Mouse (Mus musculus): ENCODE results near the gene Vnn1. TPM values are rescaled to one million over a fixed set of nuclear protein-coding genes. Genes with fewer than 3 reads are reported as not detected.

Vnn1 gene
- polyA plus RNA-seq, 1 experiment = not detected

DNA sequence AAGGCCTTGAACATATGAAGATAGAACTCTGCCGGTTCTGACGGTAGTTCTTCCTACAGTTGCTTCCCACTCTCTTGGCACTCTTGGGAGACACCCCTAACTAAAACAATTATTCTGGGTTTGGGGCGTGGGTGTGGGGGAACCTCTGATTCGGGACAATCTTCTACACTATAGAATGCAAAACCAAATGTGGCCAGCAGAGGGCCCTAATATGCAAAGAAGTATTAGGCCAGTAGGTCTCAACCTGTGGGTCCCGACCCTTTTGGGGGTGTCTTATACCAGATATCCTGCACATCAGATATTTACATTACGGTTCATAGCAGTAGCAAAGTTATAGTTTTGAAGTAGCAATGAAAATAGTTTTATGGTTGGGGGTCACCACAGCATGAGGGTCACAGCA is 13.8 kb upstream of the Vnn1 start:
- no peaks in the 10 kb centered on the region for H3K27me3 ChIP-seq (ENCODE audit: control insufficient read depth, insufficient read depth, insufficient read length)
- H3K36me3 ChIP-seq (ENCODE audit: control insufficient read depth, insufficient read depth) = no peaks in the 10 kb centered on the region
- no peak overlapping the region for H3K4me3 ChIP-seq
- TF ChIP-seq CEBPB (IDR thresholded peaks at IDR 0.05; ENCODE audit: insufficient read depth, poor library complexity, severe bottlenecking) (no peak), TCF12 (IDR thresholded peaks at IDR 0.05; ENCODE audit: insufficient read depth, poor library complexity, severe bottlenecking) (no peak), TCF3 (IDR thresholded peaks at IDR 0.05; ENCODE audit: insufficient read length, low read depth) (no peak), E2F4 (IDR thresholded peaks at IDR 0.05; ENCODE audit: insufficient read depth) (no peak), USF1 (IDR thresholded peaks at IDR 0.05; ENCODE audit: low read depth) (no peak), MYOG (IDR thresholded peaks at IDR 0.05; ENCODE audit: control insufficient read depth in 1 of 3, insufficient read depth in 1 of 3, insufficient read length in 2 of 3, low read depth in 2 of 3) (no peak), SRF (IDR thresholded peaks at IDR 0.05; ENCODE audit: control insufficient read depth, insufficient read length, low read depth) (no peak), REST (IDR thresholded peaks at IDR 0.05; ENCODE audit: insufficient read depth, insufficient read length) (no peak), MAX (IDR thresholded peaks at IDR 0.05; ENCODE audit: low read depth) (no peak), POLR2AphosphoS2 (IDR thresholded peaks at IDR 0.05; ENCODE audit: insufficient read length, low read depth) (no peak), MYOD1 (IDR thresholded peaks at IDR 0.05; ENCODE audit: control insufficient read depth in 1 of 3, insufficient read length in 2 of 3, low read depth in 2 of 3) (no peak), POLR2A (IDR thresholded peaks at IDR 0.05; ENCODE audit: insufficient read length, low read depth) (no peak)
- no peaks in the 10 kb centered on the region for H3K79me2 ChIP-seq (ENCODE audit: control insufficient read depth, insufficient read depth)
- H3ac ChIP-seq (ENCODE audit: control insufficient read depth, insufficient read length) = no peak overlapping the region
- H3K4me2 ChIP-seq (ENCODE audit: low read depth) = no peak overlapping the region

GRCm38 (mm10) chr10:23884910-23885309 is 9.6 kb upstream of the Vnn1 start:
- no peaks in the 10 kb centered on the region for H3K79me2 ChIP-seq (ENCODE audit: control insufficient read depth, insufficient read depth)

GRCm38 (mm10) chr10:23886060-23886459 is 8.4 kb upstream of the Vnn1 start:
- H3K27me3 ChIP-seq (ENCODE audit: control insufficient read depth, insufficient read depth, insufficient read length) = no peaks in the 10 kb centered on the region
- no peaks in the 10 kb centered on the region for H3K36me3 ChIP-seq (ENCODE audit: control insufficient read depth, insufficient read depth)
- H3K79me2 ChIP-seq (ENCODE audit: control insufficient read depth, insufficient read depth) = no peaks in the 10 kb centered on the region
- TF ChIP-seq MYOG (IDR thresholded peaks at IDR 0.05; ENCODE audit: control insufficient read depth in 1 of 3, insufficient read depth in 1 of 3, insufficient read length in 2 of 3, low read depth in 2 of 3) (no peak), REST (IDR thresholded peaks at IDR 0.05; ENCODE audit: insufficient read depth, insufficient read length) (no peak), POLR2AphosphoS2 (IDR thresholded peaks at IDR 0.05; ENCODE audit: insufficient read length, low read depth) (no peak), TCF3 (IDR thresholded peaks at IDR 0.05; ENCODE audit: insufficient read length, low read depth) (no peak), MAX (IDR thresholded peaks at IDR 0.05; ENCODE audit: low read depth) (no peak), E2F4 (IDR thresholded peaks at IDR 0.05; ENCODE audit: insufficient read depth) (no peak)
- H3K4me2 ChIP-seq (ENCODE audit: low read depth) = no peak overlapping the region
- H3K4me3 ChIP-seq = no peak overlapping the region
- H3ac ChIP-seq (ENCODE audit: control insufficient read depth, insufficient read length) = no peak overlapping the region

More at GRCm38 (mm10) chr10:23884910-23885309, 9.6 kb upstream of the Vnn1 start:
- H3K4me2 ChIP-seq (ENCODE audit: low read depth) = no peak overlapping the region
- TF ChIP-seq POLR2AphosphoS2 (IDR thresholded peaks at IDR 0.05; ENCODE audit: insufficient read length, low read depth) (no peak), SRF (IDR thresholded peaks at IDR 0.05; ENCODE audit: control insufficient read depth, insufficient read length, low read depth) (no peak), MYOD1 (IDR thresholded peaks at IDR 0.05; ENCODE audit: control insufficient read depth in 1 of 3, insufficient read length in 2 of 3, low read depth in 2 of 3) (no peak), MYOG (IDR thresholded peaks at IDR 0.05; ENCODE audit: control insufficient read depth in 1 of 3, insufficient read depth in 1 of 3, insufficient read length in 2 of 3, low read depth in 2 of 3) (no peak), MAX (IDR thresholded peaks at IDR 0.05; ENCODE audit: low read depth) (no peak), TCF12 (IDR thresholded peaks at IDR 0.05; ENCODE audit: insufficient read depth, poor library complexity, severe bottlenecking) (no peak), POLR2A (IDR thresholded peaks at IDR 0.05; ENCODE audit: insufficient read length, low read depth) (no peak), REST (IDR thresholded peaks at IDR 0.05; ENCODE audit: insufficient read depth, insufficient read length) (no peak), TCF3 (IDR thresholded peaks at IDR 0.05; ENCODE audit: insufficient read length, low read depth) (no peak), E2F4 (IDR thresholded peaks at IDR 0.05; ENCODE audit: insufficient read depth) (no peak), USF1 (IDR thresholded peaks at IDR 0.05; ENCODE audit: low read depth) (no peak), CEBPB (IDR thresholded peaks at IDR 0.05; ENCODE audit: insufficient read depth, poor library complexity, severe bottlenecking) (no peak)
- H3ac ChIP-seq (ENCODE audit: control insufficient read depth, insufficient read length) = no peak overlapping the region
- no peaks in the 10 kb centered on the region for H3K36me3 ChIP-seq (ENCODE audit: control insufficient read depth, insufficient read depth)
- no peaks in the 10 kb centered on the region for H3K27me3 ChIP-seq (ENCODE audit: control insufficient read depth, insufficient read depth, insufficient read length)
- no peak overlapping the region for H3K4me3 ChIP-seq

DNA sequence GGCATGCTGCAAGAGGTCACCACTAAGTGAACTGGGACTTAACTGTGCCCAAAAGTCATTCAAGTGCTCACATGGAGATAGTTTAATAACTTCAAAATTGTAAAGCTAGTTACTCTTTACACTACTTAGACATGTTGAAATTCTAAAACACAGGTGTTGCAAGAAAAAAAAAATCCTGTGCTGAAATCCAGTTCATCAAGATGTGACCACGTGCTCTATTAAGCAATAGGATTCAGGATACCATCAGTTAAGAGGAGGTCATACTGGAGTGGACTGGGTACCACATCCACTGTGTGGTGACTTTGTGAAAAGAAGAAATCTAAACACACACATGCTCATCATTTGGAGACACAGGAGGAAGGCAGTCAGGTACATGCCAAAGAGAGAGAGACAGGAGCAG is 1.5 kb upstream of the Vnn1 start:
- no peaks in the 10 kb centered on the region for H3K36me3 ChIP-seq (ENCODE audit: control insufficient read depth, insufficient read depth)
- no peak overlapping the region for H3K4me2 ChIP-seq (ENCODE audit: low read depth)
- no peak overlapping the region for H3K4me3 ChIP-seq
- H3ac ChIP-seq (ENCODE audit: control insufficient read depth, insufficient read length) = no peak overlapping the region
- TF ChIP-seq MAX (IDR thresholded peaks at IDR 0.05; ENCODE audit: low read depth) (no peak), POLR2A (IDR thresholded peaks at IDR 0.05; ENCODE audit: insufficient read length, low read depth) (no peak), E2F4 (IDR thresholded peaks at IDR 0.05; ENCODE audit: insufficient read depth) (no peak), TCF12 (IDR thresholded peaks at IDR 0.05; ENCODE audit: insufficient read depth, poor library complexity, severe bottlenecking) (no peak), SRF (IDR thresholded peaks at IDR 0.05; ENCODE audit: control insufficient read depth, insufficient read length, low read depth) (no peak), TCF3 (IDR thresholded peaks at IDR 0.05; ENCODE audit: insufficient read length, low read depth) (no peak), POLR2AphosphoS2 (IDR thresholded peaks at IDR 0.05; ENCODE audit: insufficient read length, low read depth) (no peak), MYOD1 (IDR thresholded peaks at IDR 0.05; ENCODE audit: control insufficient read depth in 1 of 3, insufficient read length in 2 of 3, low read depth in 2 of 3) (no peak), REST (IDR thresholded peaks at IDR 0.05; ENCODE audit: insufficient read depth, insufficient read length) (no peak), MYOG (IDR thresholded peaks at IDR 0.05; ENCODE audit: control insufficient read depth in 1 of 3, insufficient read depth in 1 of 3, insufficient read length in 2 of 3, low read depth in 2 of 3) (no peak), USF1 (IDR thresholded peaks at IDR 0.05; ENCODE audit: low read depth) (no peak), CEBPB (IDR thresholded peaks at IDR 0.05; ENCODE audit: insufficient read depth, poor library complexity, severe bottlenecking) (no peak)
- H3K79me2 ChIP-seq (ENCODE audit: control insufficient read depth, insufficient read depth) = no peaks in the 10 kb centered on the region
- H3K27me3 ChIP-seq (ENCODE audit: control insufficient read depth, insufficient read depth, insufficient read length) = no peaks in the 10 kb centered on the region
